Mouse (Mus musculus) forebrain, embryonic 14.5 days (tissue): ENCODE results near the gene Atp6v1c2. TPM values are rescaled to one million over a fixed set of nuclear protein-coding genes. Genes with fewer than 3 reads are reported as not detected.

Experiments
- ATAC-seq: fragments of 200-750 bp; cut with Nextera tagmentation; 2 replicates; pipeline ENCODE4 v1.8.0; 2017; ENCODE audit warnings: mild to moderate bottlenecking, moderate library complexity
- DNase-seq: peaks from one replicate; pipeline ENCODE4 v3.0.0-alpha.2; 2015; ENCODE audit warnings: low spot score
- H3K27ac ChIP-seq: fragments of 300-500 bp; sonication (generic); 2 replicates; pipeline ENCODE4 v1.5.1; 2014; ENCODE audit warnings: low read depth, mild to moderate bottlenecking, control low read depth, low read length, moderate library complexity
- H3K27me3 ChIP-seq: fragments of 300-500 bp; sonication (generic); replicated peaks from 2 replicates; pipeline ENCODE4 v1.6.1; 2014; ENCODE audit warnings: low read length, control low read depth, mixed read lengths; ENCODE audit not compliant: control insufficient read depth, insufficient read depth
- H3K36me3 ChIP-seq: fragments of 300-500 bp; sonication (generic); 2 replicates; pipeline ENCODE4 v1.6.1; 2014; ENCODE audit warnings: low read length, control low read depth; ENCODE audit not compliant: control insufficient read depth, insufficient read depth
- H3K4me1 ChIP-seq: fragments of 300-500 bp; sonication (generic); 2 replicates; pipeline ENCODE4 v1.6.1; 2014; ENCODE audit warnings: antibody characterized with exemption, low read length, control low read depth; ENCODE audit not compliant: control insufficient read depth, insufficient read depth
- H3K4me2 ChIP-seq: fragments of 300-500 bp; sonication (generic); 2 replicates; pipeline ENCODE4 v1.6.1; 2014; ENCODE audit warnings: mild to moderate bottlenecking, control low read depth, low read length
- H3K4me3 ChIP-seq: fragments of 300-500 bp; sonication (generic); 2 replicates; pipeline ENCODE4 v1.5.1; 2014; ENCODE audit warnings: low read depth, low read length, control low read depth
- H3K9ac ChIP-seq: fragments of 300-500 bp; sonication (generic); 2 replicates; pipeline ENCODE4 v1.6.1; 2014; ENCODE audit warnings: mild to moderate bottlenecking, low read length, control low read depth, moderate library complexity
- H3K9me3 ChIP-seq: fragments of 300-500 bp; sonication (generic); replicated peaks from 2 replicates; pipeline ENCODE4 v1.6.1; 2016; ENCODE audit warnings: low read length, control low read depth, mixed read lengths; ENCODE audit not compliant: control insufficient read depth
- WGBS: fragments of 180-500 bp; shearing (Covaris S2); extraction: QIAGEN DNeasy Blood & Tissue Kit; methylation state at CpG from one replicate; pipeline ENCODE4 v1.1.7; 2014; 5-methylcytosine and 5-hydroxymethylcytosine counted together
- polyA plus RNA-seq: library from polyadenylated mRNA; unstranded; fragments of >200 nt; fragmentation: Nextera tagmentation; extraction: Ambion mirVana; gene quantifications from 2 replicates; pipeline ENCODE4 v1.2.1, GENCODE M21; 2014

Atp6v1c2 gene
- polyA plus RNA-seq, 1 experiment from 2014 or later = 0.20 TPM

DNA sequence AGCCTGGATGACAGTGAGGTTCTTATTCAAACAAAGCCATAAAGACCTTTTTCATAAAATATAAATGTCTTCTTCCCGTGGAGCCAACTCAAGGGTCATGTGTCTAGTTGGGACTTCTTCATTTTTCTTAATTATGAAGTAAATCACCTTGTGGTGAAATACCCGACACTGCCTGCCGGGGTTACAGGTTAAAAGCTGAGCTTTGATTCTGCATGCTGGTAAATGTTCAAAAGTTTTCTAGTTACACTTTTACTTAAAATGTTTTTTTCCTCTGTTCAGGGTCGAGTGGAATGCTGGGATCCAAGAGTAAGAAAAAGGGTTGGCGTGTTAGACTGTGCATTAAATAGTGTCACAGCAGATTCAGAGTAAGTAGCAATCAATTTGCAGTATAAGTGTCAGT lies 33.2 kb upstream of the Atp6v1c2 start:
- no peak for DNase-seq
- H3K9ac ChIP-seq = no peak overlapping the region
- ATAC-seq = no peak
- H3K27me3 ChIP-seq = no peaks in the 10 kb centered on the region
- H3K4me2 ChIP-seq = no peak overlapping the region
- H3K36me3 ChIP-seq = peaks cover 74% of the 10 kb centered on the region
- 94% methylated on average over 5 of the region's 5 CpGs for WGBS
- no peaks in the 10 kb centered on the region for H3K9me3 ChIP-seq
- H3K4me3 ChIP-seq = no peak overlapping the region
- H3K27ac ChIP-seq = no peak overlapping the region
- no peaks in the 10 kb centered on the region for H3K4me1 ChIP-seq

DNA sequence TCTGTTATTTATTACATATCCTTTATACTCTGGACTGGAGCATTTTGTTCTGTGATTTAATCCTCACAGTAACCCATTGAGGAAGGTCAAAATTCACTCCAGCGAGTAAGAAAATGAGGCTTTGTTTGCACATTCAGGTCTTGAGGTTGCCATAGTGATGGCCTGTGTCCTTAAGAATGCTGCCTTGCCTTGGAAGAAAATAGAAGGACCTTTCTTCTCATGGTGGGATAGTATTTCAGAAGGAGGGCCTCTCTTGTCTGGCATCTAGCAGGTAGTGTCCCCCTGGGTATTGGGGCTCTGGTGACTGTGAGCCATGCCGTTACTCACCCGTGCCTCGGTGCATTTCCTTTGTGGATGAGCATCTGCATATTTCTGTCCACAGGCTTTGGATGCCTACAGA lies 31.5 kb upstream of the Atp6v1c2 start:
- Histone ChIP-seq H3K4me2 (no peak overlapping the region), H3K9me3 (no peaks in the 10 kb centered on the region), H3K27ac (no peak overlapping the region), H3K27me3 (no peaks in the 10 kb centered on the region), H3K4me3 (no peak overlapping the region), H3K4me1 (no peaks in the 10 kb centered on the region), H3K36me3 (peaks cover 80% of the 10 kb centered on the region), H3K9ac (no peak overlapping the region)
- ATAC-seq (no peak), DNase-seq (no peak)
- WGBS = 5% methylated on average over 4 of the region's 4 CpGs

GRCm38 (mm10) chr12:17360104-17360503 lies 30.9 kb upstream of the Atp6v1c2 start:
- WGBS = 45% methylated on average over 9 of the region's 9 CpGs
- Histone ChIP-seq H3K9me3 (no peaks in the 10 kb centered on the region), H3K9ac (no peak overlapping the region), H3K4me3 (no peak overlapping the region), H3K36me3 (peaks cover 80% of the 10 kb centered on the region), H3K27ac (no peak overlapping the region), H3K4me2 (no peak overlapping the region), H3K4me1 (no peaks in the 10 kb centered on the region), H3K27me3 (no peaks in the 10 kb centered on the region)
- no peak for ATAC-seq
- no peak for DNase-seq

DNA sequence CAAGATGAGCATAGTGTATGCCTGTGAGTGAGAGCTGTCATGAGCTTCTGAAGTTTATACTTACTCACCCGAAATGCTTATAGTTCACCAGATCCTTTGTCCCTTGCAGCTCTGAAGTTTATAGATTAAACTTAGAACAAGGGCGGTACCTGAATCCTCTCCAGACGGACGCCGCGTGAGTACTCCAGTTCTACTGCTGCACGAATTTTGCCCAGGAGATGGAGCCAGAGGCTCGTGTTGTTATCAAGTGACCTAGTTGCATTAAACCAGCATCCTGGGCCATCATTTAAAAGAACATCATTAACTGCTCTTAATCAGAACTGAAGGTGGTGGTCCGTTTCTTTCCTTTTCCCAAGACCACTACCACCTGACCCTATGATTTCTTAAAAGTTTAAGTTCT lies 29.8 kb upstream of the Atp6v1c2 start:
- DNase-seq = peak; percentile 13
- WGBS = 86% methylated on average over 9 of the region's 9 CpGs
- no peak overlapping the region for H3K4me2 ChIP-seq

DNA sequence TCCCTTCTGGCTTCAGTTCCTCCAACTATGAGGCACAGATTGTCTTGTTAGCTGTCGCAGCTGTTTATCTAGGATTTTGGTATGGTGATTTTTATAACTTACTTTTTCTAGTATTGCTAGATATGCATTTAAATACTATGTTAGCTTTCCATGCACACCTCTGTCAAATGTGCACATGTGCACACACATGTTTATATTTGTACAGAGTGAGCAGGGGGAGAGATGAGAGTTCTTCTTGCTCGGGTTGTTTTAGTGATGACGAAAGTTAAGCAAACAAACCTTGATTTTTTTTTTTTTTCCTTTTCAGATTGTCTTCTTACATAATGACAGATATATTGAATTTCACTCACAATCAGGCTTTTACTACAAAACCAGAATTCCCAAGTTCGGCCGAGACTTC lies 28.6 kb upstream of the Atp6v1c2 start:
- Histone ChIP-seq H3K27ac (no peak overlapping the region), H3K36me3 (peaks cover 81% of the 10 kb centered on the region), H3K4me2 (no peak overlapping the region), H3K4me1 (no peaks in the 10 kb centered on the region), H3K9ac (no peak overlapping the region), H3K27me3 (no peaks in the 10 kb centered on the region), H3K4me3 (no peak overlapping the region), H3K9me3 (no peaks in the 10 kb centered on the region)
- DNase-seq (no peak), ATAC-seq (no peak)
- WGBS = 95% methylated on average over 5 of the region's 5 CpGs

More for the DNA sequence above, 29.8 kb upstream of the Atp6v1c2 start:
- H3K27me3 ChIP-seq = no peaks in the 10 kb centered on the region
- ATAC-seq = no peak
- no peaks in the 10 kb centered on the region for H3K9me3 ChIP-seq
- H3K9ac ChIP-seq = no peak overlapping the region
- H3K4me1 ChIP-seq = no peaks in the 10 kb centered on the region
- H3K4me3 ChIP-seq = no peak overlapping the region
- H3K36me3 ChIP-seq = peaks cover 81% of the 10 kb centered on the region
- no peak overlapping the region for H3K27ac ChIP-seq

GRCm38 (mm10) chr12:17356853-17357252 lies 27.7 kb upstream of the Atp6v1c2 start:
- no peaks in the 10 kb centered on the region for H3K4me1 ChIP-seq
- no peak overlapping the region for H3K4me2 ChIP-seq
- no peak overlapping the region for H3K27ac ChIP-seq
- H3K36me3 ChIP-seq = peaks cover 76% of the 10 kb centered on the region
- peak; percentile 6 for DNase-seq
- H3K9me3 ChIP-seq = no peaks in the 10 kb centered on the region
- H3K4me3 ChIP-seq = no peak overlapping the region
- ATAC-seq = no peak
- H3K27me3 ChIP-seq = no peaks in the 10 kb centered on the region
- WGBS = 87% methylated on average over 4 of the region's 4 CpGs
- no peak overlapping the region for H3K9ac ChIP-seq

- Histone ChIP-seq H3K4me3 (no peak overlapping the region), H3K36me3 (peaks cover 38% of the 10 kb centered on the region), H3K27me3 (no peaks in the 10 kb centered on the region), H3K4me1 (peaks cover 9% of the 10 kb centered on the region; the same call in 1 of the 2 replicates), H3K27ac (no peak overlapping the region), H3K9ac (no peak overlapping the region), H3K4me2 (no peak overlapping the region), H3K9me3 (no peaks in the 10 kb centered on the region)
- DNase-seq (no peak), ATAC-seq (no peak)
Observed at GRCm38 (mm10) chr12:17350106-17350505, 20.9 kb upstream of the Atp6v1c2 start.

DNA sequence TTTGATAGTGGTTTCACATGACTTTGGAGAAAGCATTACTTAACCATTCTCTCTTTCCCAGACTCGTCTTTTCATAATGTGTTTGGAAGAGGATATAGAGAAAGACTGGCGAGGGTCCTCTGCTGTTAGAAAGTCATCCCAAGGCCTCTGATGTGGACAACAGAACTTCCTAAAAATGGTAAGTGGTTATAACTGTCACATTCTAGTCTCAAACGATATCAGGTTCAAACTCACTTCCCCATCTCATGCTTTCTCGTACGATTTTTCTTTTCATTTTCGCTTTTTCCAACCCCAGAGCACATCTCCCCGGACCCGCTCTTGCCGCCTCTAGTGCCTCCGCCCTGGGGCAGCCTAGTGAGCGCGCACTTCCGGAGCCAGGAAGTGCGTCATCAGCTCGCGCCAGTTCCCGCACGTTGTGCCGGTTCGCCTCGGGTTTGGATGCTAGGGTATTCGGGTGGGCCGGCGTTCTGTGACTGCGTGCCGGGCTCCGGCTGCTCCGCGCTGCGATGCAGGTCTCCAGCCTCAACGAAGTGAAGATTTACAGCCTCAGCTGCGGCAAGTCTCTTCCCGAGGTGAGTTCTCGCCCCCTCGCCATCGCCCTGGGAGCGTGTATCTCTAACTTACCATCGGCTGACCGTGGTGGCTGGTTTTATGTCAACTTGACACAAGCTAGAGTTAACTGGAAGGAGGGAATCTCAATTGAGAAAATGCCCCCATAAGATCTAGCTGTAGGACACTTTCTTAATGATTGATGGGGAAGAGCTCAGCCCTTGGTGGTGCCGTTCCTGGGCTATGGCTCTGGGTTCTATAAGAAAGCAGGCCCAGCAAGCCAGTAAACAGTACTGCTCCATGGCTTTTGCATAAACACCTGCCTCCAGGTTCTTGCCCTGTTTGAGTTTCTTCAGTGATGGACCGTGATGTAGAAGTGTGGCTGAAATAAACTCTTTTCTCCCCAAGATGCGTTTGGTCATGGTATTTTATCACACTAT lies 19.2 kb upstream of the Atp6v1c2 start, which contains the start of gene Nol10:
TSS of gene Nol10 (plus strand) at position 411 of the 989 bp plus-strand sequence.
- under 1% methylated on average over 42 of the region's 42 CpGs for WGBS
- Histone ChIP-seq H3K27ac (no peak within 1 kb of the TSS), H3K27me3 (no peaks in the 10 kb centered on the region), H3K4me1 (peaks cover 9% of the 10 kb centered on the region; the same call in 1 of the 2 replicates), H3K9ac (peak within 1 kb of the TSS; percentile 69), H3K4me3 (peak within 1 kb of the TSS; percentile 80), H3K36me3 (peaks cover 20% of the 10 kb centered on the region), H3K9me3 (no peaks in the 10 kb centered on the region), H3K4me2 (peak within 1 kb of the TSS; percentile 76)
- DNase-seq (peak; percentile 96), ATAC-seq (peak; percentile 99)
